Mouse (Mus musculus) gonadal fat pad, adult 2 months (tissue): ENCODE results near the gene Phlda1. TPM values are rescaled to one million over a fixed set of nuclear protein-coding genes. Genes with fewer than 3 reads are reported as not detected.

Experiments used
- DNase-seq: peaks from one replicate; pipeline ENCODE4 v3.0.0-alpha.2; 2012; ENCODE audit warnings: low read depth
- polyA plus RNA-seq: library from polyadenylated mRNA; depleted of rRNA; stranded (reverse); fragments of >200 nt; gene quantifications from 2 replicates; pipeline ENCODE4 v1.2.3, GENCODE M21; 2012

Gene Phlda1
- polyA plus RNA-seq, 1 experiment: 25.0 TPM

- DNase-seq: no peak
Observed at GRCm38 (mm10) chr10:111504606-111505005, 1.5 kb upstream of the Phlda1 start.

- DNase-seq: no peak
Observed at GRCm38 (mm10) chr10:111505406-111505805, 680 bp upstream of the Phlda1 start.

- DNase-seq: no peak
Observed at GRCm38 (mm10) chr10:111506926-111507459, 907 bp downstream of the Phlda1 start.

- no peak for DNase-seq
Observed at GRCm38 (mm10) chr10:111507460-111508211, 1.6 kb downstream of the Phlda1 start.

GRCm38 (mm10) chr10:111508324-111509080 lies 2.4 kb downstream of the Phlda1 start:
- DNase-seq: no peak

GRCm38 (mm10) chr10:111509103-111509784 lies 3.2 kb downstream of the Phlda1 start:
- no peak for DNase-seq

GRCm38 (mm10) chr10:111509981-111510380 lies 3.9 kb downstream of the Phlda1 start:
- DNase-seq: no peak

GRCm38 (mm10) chr10:111510798-111511197 lies 4.7 kb downstream of the Phlda1 start:
- no peak for DNase-seq

GRCm38 (mm10) chr10:111512036-111512568 lies 6.0 kb downstream of the Phlda1 start:
- no peak for DNase-seq

GRCm38 (mm10) chr10:111514282-111514885 lies 8.3 kb downstream of the Phlda1 start:
- DNase-seq: no peak

- no peak for DNase-seq
Observed at GRCm38 (mm10) chr10:111515071-111516010, 9.3 kb downstream of the Phlda1 start.

GRCm38 (mm10) chr10:111516172-111516588 lies 10.1 kb downstream of the Phlda1 start:
- no peak for DNase-seq

GRCm38 (mm10) chr10:111516804-111517436 lies 10.8 kb downstream of the Phlda1 start:
- DNase-seq: peak; percentile 49

GRCm38 (mm10) chr10:111518350-111518749 lies 12.3 kb downstream of the Phlda1 start:
- no peak for DNase-seq

- no peak for DNase-seq
Observed at GRCm38 (mm10) chr10:111519620-111520370, 13.7 kb downstream of the Phlda1 start.

- DNase-seq: no peak
Observed at GRCm38 (mm10) chr10:111520621-111521020, 14.5 kb downstream of the Phlda1 start.

GRCm38 (mm10) chr10:111521636-111522035 lies 15.6 kb downstream of the Phlda1 start:
- no peak for DNase-seq

- DNase-seq: no peak
Observed at GRCm38 (mm10) chr10:111522230-111522629, 16.1 kb downstream of the Phlda1 start.

GRCm38 (mm10) chr10:111523894-111524293 lies 17.8 kb downstream of the Phlda1 start:
- DNase-seq: no peak
